Mouse (Mus musculus) heart, embryonic 15.5 days (tissue): ENCODE data around the gene Tbce. TPM values are rescaled to one million over a fixed set of nuclear protein-coding genes. Genes with fewer than 3 reads are reported as not detected.
A peak's percentile ranks its signal among the peaks of the same experiment; 100 is the strongest.

ENCODE experiments used
- ATAC-seq: fragments of 200-750 bp; cut with Nextera tagmentation; replicated peaks from 2 replicates; pipeline ENCODE4 v1.8.0; 2017; ENCODE audit warnings: low read depth, moderate TSS enrichment; ENCODE audit not compliant: insufficient number of reproducible peaks, insufficient read depth, low FRiP score
- H3K27ac ChIP-seq: fragments of 300-500 bp; sonication (generic); 2 replicates; pipeline ENCODE4 v1.5.1; 2015; ENCODE audit warnings: mild to moderate bottlenecking, inconsistent platforms
- H3K27me3 ChIP-seq: fragments of 300-500 bp; sonication (generic); 2 replicates; pipeline ENCODE4 v1.6.1; 2015; ENCODE audit warnings: inconsistent platforms
- H3K36me3 ChIP-seq: fragments of 300-500 bp; sonication (generic); 2 replicates; pipeline ENCODE4 v1.6.1; 2015; ENCODE audit warnings: mild to moderate bottlenecking, inconsistent platforms
- H3K4me1 ChIP-seq: fragments of 300-500 bp; sonication (generic); replicated peaks from 2 replicates; pipeline ENCODE4 v1.6.1; 2015; ENCODE audit warnings: inconsistent platforms
- H3K4me2 ChIP-seq: fragments of 300-500 bp; sonication (generic); 2 replicates; pipeline ENCODE4 v1.6.1; 2015; ENCODE audit warnings: inconsistent platforms, mild to moderate bottlenecking, moderate library complexity
- H3K4me3 ChIP-seq: fragments of 300-500 bp; sonication (generic); 2 replicates; pipeline ENCODE4 v1.5.1; 2015; ENCODE audit warnings: mild to moderate bottlenecking, inconsistent platforms
- H3K9ac ChIP-seq: fragments of 300-500 bp; sonication (generic); 2 replicates; pipeline ENCODE4 v1.6.1; 2015; ENCODE audit warnings: mild to moderate bottlenecking, inconsistent platforms
- H3K9me3 ChIP-seq: fragments of 300-500 bp; sonication (generic); replicated peaks from 2 replicates; pipeline ENCODE4 v1.6.1; 2016; ENCODE audit warnings: inconsistent platforms
- WGBS: fragments of 180-500 bp; shearing (Covaris S2); methylation state at CpG from one replicate; pipeline ENCODE4 v1.1.7; 2015; ENCODE audit warnings: mixed read lengths; 5-methylcytosine and 5-hydroxymethylcytosine counted together
- polyA plus RNA-seq: library from polyadenylated mRNA; unstranded; fragments of >200 nt; fragmentation: Nextera tagmentation; extraction: Ambion mirVana; gene quantifications from 2 replicates; pipeline ENCODE4 v1.2.1, GENCODE M21; 2015

The Tbce gene
- polyA plus RNA-seq, 1 experiment from 2014 or later: 33.2 TPM

- H3K9ac ChIP-seq: no peak overlapping the region
- H3K9me3 ChIP-seq: no peaks in the 10 kb centered on the region
- no peak overlapping the region for H3K4me3 ChIP-seq
- WGBS: 59% methylated on average over 4 of the region's 4 CpGs
- no peak for ATAC-seq
- peaks cover 4% of the 10 kb centered on the region for H3K4me1 ChIP-seq
- 0 out of 2 replicates have a peak, but pooled peaks cover 3% of the 10 kb centered on the region for H3K36me3 ChIP-seq
- no peak overlapping the region for H3K4me2 ChIP-seq
- H3K27me3 ChIP-seq: no peaks in the 10 kb centered on the region
- H3K27ac ChIP-seq: no peak overlapping the region
Observed at GRCm38 (mm10) chr13:13966172-13966571, 73.3 kb downstream of the Tbce start.

GRCm38 (mm10) chr13:13965388-13965964, 74.0 kb downstream of the Tbce start:
- no peak for ATAC-seq
- H3K27ac ChIP-seq: no peak overlapping the region
- no peak overlapping the region for H3K4me2 ChIP-seq
- peaks cover 10% of the 10 kb centered on the region for H3K4me1 ChIP-seq
- 61% methylated on average over 19 of the region's 19 CpGs for WGBS
- H3K4me3 ChIP-seq: no peak overlapping the region
- H3K9me3 ChIP-seq: no peaks in the 10 kb centered on the region
- H3K36me3 ChIP-seq: no peaks in the 10 kb centered on the region
- no peak overlapping the region for H3K9ac ChIP-seq
- H3K27me3 ChIP-seq: no peaks in the 10 kb centered on the region

GRCm38 (mm10) chr13:13961046-13961445, 78.4 kb downstream of the Tbce start:
- no peaks in the 10 kb centered on the region for H3K9me3 ChIP-seq
- WGBS: 45% methylated on average over 4 of the region's 4 CpGs
- peaks cover 15% of the 10 kb centered on the region for H3K4me1 ChIP-seq
- no peak overlapping the region for H3K9ac ChIP-seq
- H3K36me3 ChIP-seq: no peaks in the 10 kb centered on the region
- H3K4me3 ChIP-seq: no peak overlapping the region
- no peak for ATAC-seq
- no peak overlapping the region for H3K4me2 ChIP-seq
- no peak overlapping the region for H3K27ac ChIP-seq
- no peaks in the 10 kb centered on the region for H3K27me3 ChIP-seq

- Histone ChIP-seq H3K9ac (no peak overlapping the region), H3K36me3 (no peaks in the 10 kb centered on the region), H3K4me1 (peaks cover 18% of the 10 kb centered on the region), H3K4me3 (no peak overlapping the region), H3K27ac (no peak overlapping the region), H3K27me3 (no peaks in the 10 kb centered on the region), H3K4me2 (no peak overlapping the region), H3K9me3 (no peaks in the 10 kb centered on the region)
- 68% methylated on average over 4 of the region's 4 CpGs for WGBS
- ATAC-seq: no peak
Observed at GRCm38 (mm10) chr13:13960211-13960610, 79.2 kb downstream of the Tbce start.

- Histone ChIP-seq H3K4me1 (peaks cover 21% of the 10 kb centered on the region), H3K27ac (no peak overlapping the region), H3K36me3 (no peaks in the 10 kb centered on the region), H3K27me3 (no peaks in the 10 kb centered on the region), H3K9me3 (no peaks in the 10 kb centered on the region), H3K4me2 (no peak overlapping the region), H3K4me3 (no peak overlapping the region), H3K9ac (no peak overlapping the region)
- no peak for ATAC-seq
- 83% methylated on average over 4 of the region's 4 CpGs for WGBS
Observed at GRCm38 (mm10) chr13:13956686-13957085, 82.8 kb downstream of the Tbce start.

GRCm38 (mm10) chr13:13954931-13955330, 84.5 kb downstream of the Tbce start:
- H3K4me3 ChIP-seq: peak overlapping the region; percentile 79
- H3K9ac ChIP-seq: peak overlapping the region; percentile 85
- peak; percentile 20 for ATAC-seq
- no peaks in the 10 kb centered on the region for H3K9me3 ChIP-seq
- WGBS: under 1% methylated on average over 29 of the region's 29 CpGs
- H3K36me3 ChIP-seq: no peaks in the 10 kb centered on the region
- H3K27me3 ChIP-seq: no peaks in the 10 kb centered on the region
- H3K27ac ChIP-seq: peak overlapping the region; percentile 80
- peaks cover 14% of the 10 kb centered on the region for H3K4me1 ChIP-seq
- H3K4me2 ChIP-seq: peak overlapping the region; percentile 82

GRCm38 (mm10) chr13:13953874-13954832, 85.3 kb downstream of the Tbce start, which contains the start of gene B3galnt2:
Gene B3galnt2 (plus strand): TSS chr13:13954469.
- H3K4me1 ChIP-seq: peaks cover 10% of the 10 kb centered on the region
- ATAC-seq: peak; percentile 98
- H3K36me3 ChIP-seq: no peaks in the 10 kb centered on the region
- under 1% methylated on average over 75 of the region's 78 CpGs for WGBS
- peak within 1 kb of the TSS; percentile 85 for H3K9ac ChIP-seq
- H3K9me3 ChIP-seq: no peaks in the 10 kb centered on the region
- peak within 1 kb of the TSS; percentile 82 for H3K4me2 ChIP-seq
- no peaks in the 10 kb centered on the region for H3K27me3 ChIP-seq
- H3K4me3 ChIP-seq: peak within 1 kb of the TSS; percentile 79
- peak within 1 kb of the TSS; percentile 91 for H3K27ac ChIP-seq

Other genes starting within 250 kb of the Tbce start
- gene B3galnt2, start 85.2 kb downstream of the Tbce start, polyA plus RNA-seq: 13.9 and 22.5 TPM in 2 replicates
- gene Arid4b, start 23.6 kb upstream of the Tbce start, polyA plus RNA-seq: 38.3 and 39.5 TPM in 2 replicates
- 41.0 and 41.4 TPM in 2 replicates for gene Ggps1, start 23.9 kb upstream of the Tbce start, polyA plus RNA-seq